Mouse (Mus musculus) erythroblast, embryonic 14.5 days (primary cell): ENCODE data around the gene Hist2h2ab.

Experiments
- GATA1 ChIP-seq: IDR thresholded peaks from 2 replicates; pipeline ENCODE4 v1.6.1; 2012; ENCODE audit warnings: low read length, inconsistent platforms, mixed read lengths
- TAL1 ChIP-seq: IDR thresholded peaks from 3 replicates; pipeline ENCODE4 v1.6.1; 2012; ENCODE audit warnings: low read length, inconsistent platforms, mixed read lengths

DNA sequence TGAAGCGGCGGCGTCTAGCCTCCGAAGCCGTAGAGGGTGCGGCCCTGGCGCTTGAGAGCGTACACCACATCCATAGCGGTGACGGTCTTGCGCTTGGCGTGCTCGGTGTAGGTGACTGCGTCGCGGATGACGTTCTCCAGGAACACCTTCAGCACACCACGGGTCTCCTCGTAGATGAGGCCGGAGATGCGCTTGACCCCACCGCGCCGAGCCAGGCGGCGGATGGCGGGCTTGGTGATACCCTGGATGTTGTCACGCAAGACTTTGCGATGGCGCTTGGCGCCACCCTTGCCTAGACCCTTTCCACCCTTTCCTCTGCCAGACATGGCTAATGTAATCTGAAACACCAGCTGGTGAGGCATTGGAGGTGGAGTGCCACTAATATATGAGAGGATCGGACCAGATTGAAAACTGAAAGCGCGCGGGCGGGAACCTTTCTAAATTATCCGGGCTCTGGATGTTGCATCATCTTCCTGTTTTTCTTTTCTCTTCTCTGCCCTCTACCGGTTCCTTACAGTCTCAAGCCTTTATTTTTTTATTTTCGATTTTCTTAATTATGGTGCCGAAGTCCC, 43.4 kb downstream of the Hist2h2ab start, which contains the start of gene Hist2h4:
- TF ChIP-seq TAL1 (peak; percentile 66), GATA1 (no peak)
